Mouse (Mus musculus): ENCODE data around the gene Itsn1.

Itsn1 gene

GRCm38 (mm10) chr16:91729066-91729482 is at the start of gene Itsn1:
Itsn1 (plus strand) TSS chr16:91729281.
- DNase-seq: peak; percentile 99

- DNase-seq: no peak
Measured at GRCm38 (mm10) chr16:91680656-91681055, 48.4 kb upstream of the Itsn1 start.

GRCm38 (mm10) chr16:91685526-91685925 is 43.6 kb upstream of the Itsn1 start:
- DNase-seq: no peak

GRCm38 (mm10) chr16:91686369-91686768 is 42.7 kb upstream of the Itsn1 start:
- DNase-seq: no peak

GRCm38 (mm10) chr16:91688023-91688618 is 41.0 kb upstream of the Itsn1 start:
- DNase-seq: no peak

GRCm38 (mm10) chr16:91688619-91689334 is 40.3 kb upstream of the Itsn1 start, which contains the start of gene Donson:
Donson (minus strand) TSS chr16:91688770.
- peak; percentile 89 for DNase-seq

- DNase-seq: no peak
Measured at GRCm38 (mm10) chr16:91689791-91690190, 39.3 kb upstream of the Itsn1 start.

- DNase-seq: peak; percentile 68
Measured at GRCm38 (mm10) chr16:91694455-91695084, 34.5 kb upstream of the Itsn1 start.

- DNase-seq: no peak
Measured at GRCm38 (mm10) chr16:91695108-91695755, 33.8 kb upstream of the Itsn1 start.

- DNase-seq: no peak
Measured at GRCm38 (mm10) chr16:91698995-91699394, 30.1 kb upstream of the Itsn1 start.

- no peak for DNase-seq
Measured at GRCm38 (mm10) chr16:91701908-91702307, 27.2 kb upstream of the Itsn1 start.

GRCm38 (mm10) chr16:91702771-91703188 is 26.3 kb upstream of the Itsn1 start:
- no peak for DNase-seq

- no peak for DNase-seq
Measured at GRCm38 (mm10) chr16:91704603-91705340, 24.3 kb upstream of the Itsn1 start.

GRCm38 (mm10) chr16:91710241-91710640 is 18.8 kb upstream of the Itsn1 start:
- no peak for DNase-seq

GRCm38 (mm10) chr16:91716927-91717349 is 12.1 kb upstream of the Itsn1 start:
- no peak for DNase-seq

GRCm38 (mm10) chr16:91717399-91717798 is 11.7 kb upstream of the Itsn1 start:
- DNase-seq: no peak

GRCm38 (mm10) chr16:91724247-91724646 is 4.8 kb upstream of the Itsn1 start:
- peak; percentile 78 for DNase-seq

- DNase-seq: no peak
Measured at GRCm38 (mm10) chr16:91727433-91727832, 1.6 kb upstream of the Itsn1 start.

GRCm38 (mm10) chr16:91728123-91729065 is 687 bp upstream of the Itsn1 start, which contains the start of gene Cryzl1:
Cryzl1 (minus strand) TSS chr16:91728975.
- peak; percentile 100 for DNase-seq

GRCm38 (mm10) chr16:91729821-91730441 is 850 bp downstream of the Itsn1 start:
- peak; percentile 66 for DNase-seq

- DNase-seq: no peak
Measured at GRCm38 (mm10) chr16:91730446-91730845, 1.4 kb downstream of the Itsn1 start.
